Mouse (Mus musculus): ENCODE data around the gene Dnm3.

DNA sequence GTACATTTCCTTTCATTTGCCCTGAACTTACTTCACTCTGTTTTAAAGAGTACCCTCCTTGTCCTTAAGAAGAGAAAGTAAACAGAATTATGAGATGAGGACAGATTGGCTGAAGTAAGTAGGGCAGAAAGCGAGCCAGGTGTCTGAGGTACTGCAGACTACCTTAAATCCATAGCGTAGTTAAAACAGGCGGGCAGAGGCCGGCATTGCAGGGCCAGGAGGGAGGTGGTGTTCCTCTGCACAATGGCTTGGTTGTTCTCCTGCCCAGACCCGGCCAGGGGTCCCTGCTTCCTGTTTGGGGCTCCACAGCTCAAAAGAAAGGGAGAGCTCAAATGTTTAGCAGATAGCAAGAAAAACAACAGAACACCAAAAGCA is 441.4 kb downstream of the Dnm3 start:
- TF ChIP-seq CTCF (conservative IDR thresholded peaks at IDR 0.05; ENCODE audit: insufficient read depth, insufficient read length, low read depth, low read length) (no peak), POLR2A (IDR thresholded peaks at IDR 0.05; ENCODE audit: low read depth, low read length) (no peak)

All from kidney, adult 2 months (tissue).